Mouse (Mus musculus) hindbrain, embryonic 15.5 days (tissue): Measurements from ENCODE around the gene Gm11037. TPM values are rescaled to one million over a fixed set of nuclear protein-coding genes. Genes with fewer than 3 reads are reported as not detected.
A peak's percentile ranks its signal among the peaks of the same experiment; 100 is the strongest.

ENCODE experiments used
- ATAC-seq: fragments of 200-750 bp; cut with Nextera tagmentation; 2 replicates; pipeline ENCODE4 v1.8.0; 2017; ENCODE audit warnings: low read depth, moderate number of reproducible peaks, moderate TSS enrichment; ENCODE audit not compliant: low FRiP score
- H3K27ac ChIP-seq: fragments of 300-500 bp; sonication (generic); replicated peaks from 2 replicates; pipeline ENCODE4 v1.5.1; 2015; ENCODE audit warnings: mild to moderate bottlenecking, inconsistent platforms
- H3K27me3 ChIP-seq: fragments of 300-500 bp; sonication (generic); 2 replicates; pipeline ENCODE4 v1.6.1; 2015; ENCODE audit warnings: control low read depth, inconsistent platforms
- H3K36me3 ChIP-seq: fragments of 300-500 bp; sonication (generic); 2 replicates; pipeline ENCODE4 v1.6.1; 2015; ENCODE audit warnings: control low read depth, inconsistent platforms
- H3K4me1 ChIP-seq: fragments of 300-500 bp; sonication (generic); replicated peaks from 2 replicates; pipeline ENCODE4 v1.6.1; 2015; ENCODE audit warnings: control low read depth, inconsistent platforms
- H3K4me2 ChIP-seq: fragments of 300-500 bp; sonication (generic); 2 replicates; pipeline ENCODE4 v1.6.1; 2015; ENCODE audit warnings: moderate library complexity, mild to moderate bottlenecking, inconsistent platforms
- H3K4me3 ChIP-seq: fragments of 300-500 bp; sonication (generic); 2 replicates; pipeline ENCODE4 v1.5.1; 2015; ENCODE audit warnings: mild to moderate bottlenecking, inconsistent platforms
- H3K9ac ChIP-seq: fragments of 300-500 bp; sonication (generic); 2 replicates; pipeline ENCODE4 v1.6.1; 2015; ENCODE audit warnings: inconsistent platforms
- H3K9me3 ChIP-seq: fragments of 300-500 bp; sonication (generic); 2 replicates; pipeline ENCODE4 v1.6.1; 2016; ENCODE audit warnings: control low read depth, inconsistent platforms
- WGBS: fragments of 180-500 bp; shearing (Covaris S2); methylation state at CpG from one replicate; pipeline ENCODE4 v1.1.7; 2015; 5-methylcytosine and 5-hydroxymethylcytosine counted together
- polyA plus RNA-seq: library from polyadenylated mRNA; unstranded; fragments of >200 nt; fragmentation: Nextera tagmentation; extraction: Ambion mirVana; gene quantifications from 2 replicates; pipeline ENCODE4 v1.2.1, GENCODE M21; 2015

Gene Gm11037
- polyA plus RNA-seq, 1 experiment from 2014 or later: not detected

- WGBS: under 1% methylated on average over 54 of the region's 54 CpGs
- ATAC-seq: peak; percentile 97
Observed at GRCm38 (mm10) chr2:131159938-131160581, 26.8 kb downstream of the Gm11037 start, which contains the start of gene 1700037H04Rik. Gene 1700037H04Rik, minus strand, starts transcription at chr2:131160081.

GRCm38 (mm10) chr2:131160671-131161111 is 27.4 kb downstream of the Gm11037 start:
- Histone ChIP-seq H3K9me3 (no peaks in the 10 kb centered on the region), H3K27ac (peak overlapping the region; percentile 93), H3K36me3 (no peaks in the 10 kb centered on the region), H3K4me1 (peaks cover 30% of the 10 kb centered on the region), H3K27me3 (no peaks in the 10 kb centered on the region), H3K9ac (peak overlapping the region; percentile 56), H3K4me3 (peak overlapping the region; percentile 69), H3K4me2 (peak overlapping the region; percentile 76)
- no peak for ATAC-seq
- WGBS: 2% methylated on average over 17 of the region's 17 CpGs

More at GRCm38 (mm10) chr2:131159938-131160581, 26.8 kb downstream of the Gm11037 start, which contains the start of gene 1700037H04Rik:
- peak within 1 kb of the TSS; percentile 76 for H3K4me2 ChIP-seq
- peaks cover 30% of the 10 kb centered on the region for H3K4me1 ChIP-seq
- no peaks in the 10 kb centered on the region for H3K9me3 ChIP-seq
- peak within 1 kb of the TSS; percentile 74 for H3K9ac ChIP-seq
- H3K36me3 ChIP-seq: no peaks in the 10 kb centered on the region
- peak within 1 kb of the TSS; percentile 93 for H3K27ac ChIP-seq
- H3K4me3 ChIP-seq: peak within 1 kb of the TSS; percentile 69
- H3K27me3 ChIP-seq: no peaks in the 10 kb centered on the region

GRCm38 (mm10) chr2:131163924-131164323 is 30.6 kb downstream of the Gm11037 start:
- 73% methylated on average over 7 of the region's 7 CpGs for WGBS

GRCm38 (mm10) chr2:131166172-131166571 is 32.9 kb downstream of the Gm11037 start:
- WGBS: 95% methylated on average over 2 of the region's 2 CpGs
- Histone ChIP-seq H3K9ac (no peak overlapping the region), H3K9me3 (no peaks in the 10 kb centered on the region), H3K4me1 (peaks cover 2% of the 10 kb centered on the region; the same call in 1 of the 2 replicates), H3K36me3 (0 out of 2 replicates have a peak, but pooled peaks cover 2% of the 10 kb centered on the region), H3K4me2 (no peak overlapping the region), H3K4me3 (no peak overlapping the region), H3K27me3 (no peaks in the 10 kb centered on the region), H3K27ac (no peak overlapping the region)
- no peak for ATAC-seq

More at GRCm38 (mm10) chr2:131163924-131164323, 30.6 kb downstream of the Gm11037 start:
- Histone ChIP-seq H3K4me1 (peaks cover 12% of the 10 kb centered on the region), H3K36me3 (no peaks in the 10 kb centered on the region), H3K4me2 (no peak overlapping the region), H3K4me3 (no peak overlapping the region), H3K9ac (no peak overlapping the region), H3K27ac (no peak overlapping the region), H3K9me3 (no peaks in the 10 kb centered on the region), H3K27me3 (no peaks in the 10 kb centered on the region)
- no peak for ATAC-seq

GRCm38 (mm10) chr2:131167984-131168383 is 34.7 kb downstream of the Gm11037 start:
- H3K27me3 ChIP-seq: peaks cover 16% of the 10 kb centered on the region
- ATAC-seq: no peak

GRCm38 (mm10) chr2:131168914-131169313 is 35.6 kb downstream of the Gm11037 start:
- no peak overlapping the region for H3K4me2 ChIP-seq
- H3K9me3 ChIP-seq: no peaks in the 10 kb centered on the region
- no peak for ATAC-seq
- no peak overlapping the region for H3K27ac ChIP-seq
- no peak overlapping the region for H3K9ac ChIP-seq
- H3K4me1 ChIP-seq: peaks cover 12% of the 10 kb centered on the region
- peaks cover 20% of the 10 kb centered on the region for H3K27me3 ChIP-seq
- no peak overlapping the region for H3K4me3 ChIP-seq
- 79% methylated on average over 1 of the region's 1 CpGs for WGBS
- 0 out of 2 replicates have a peak, but pooled peaks cover 2% of the 10 kb centered on the region for H3K36me3 ChIP-seq

More at GRCm38 (mm10) chr2:131167984-131168383, 34.7 kb downstream of the Gm11037 start:
- no peak overlapping the region for H3K4me2 ChIP-seq
- 85% methylated on average over 6 of the region's 6 CpGs for WGBS
- 0 out of 2 replicates have a peak, but pooled peaks cover 6% of the 10 kb centered on the region for H3K4me1 ChIP-seq
- no peak overlapping the region for H3K27ac ChIP-seq
- H3K36me3 ChIP-seq: 0 out of 2 replicates have a peak, but pooled peaks cover 2% of the 10 kb centered on the region
- no peaks in the 10 kb centered on the region for H3K9me3 ChIP-seq
- H3K9ac ChIP-seq: no peak overlapping the region
- H3K4me3 ChIP-seq: no peak overlapping the region

- Histone ChIP-seq H3K4me1 (peaks cover 32% of the 10 kb centered on the region), H3K27me3 (peaks cover 20% of the 10 kb centered on the region), H3K36me3 (peaks cover 4% of the 10 kb centered on the region; the same call in 1 of the 2 replicates), H3K4me2 (no peak overlapping the region), H3K9ac (no peak overlapping the region), H3K27ac (no peak overlapping the region), H3K9me3 (no peaks in the 10 kb centered on the region), H3K4me3 (no peak overlapping the region)
- ATAC-seq: no peak
- 24% methylated on average over 9 of the region's 9 CpGs for WGBS
Observed at GRCm38 (mm10) chr2:131170936-131171335, 37.6 kb downstream of the Gm11037 start.

- 13% methylated on average over 38 of the region's 43 CpGs for WGBS
- no peak overlapping the region for H3K4me3 ChIP-seq
Observed at GRCm38 (mm10) chr2:131171401-131172104, 38.3 kb downstream of the Gm11037 start.

GRCm38 (mm10) chr2:131172322-131172721 is 39.0 kb downstream of the Gm11037 start:
- 45% methylated on average over 9 of the region's 9 CpGs for WGBS
- Histone ChIP-seq H3K36me3 (peaks cover 6% of the 10 kb centered on the region; the same call in 1 of the 2 replicates), H3K4me1 (peaks cover 45% of the 10 kb centered on the region), H3K4me3 (no peak overlapping the region), H3K27me3 (peaks cover 20% of the 10 kb centered on the region), H3K27ac (no peak overlapping the region), H3K9me3 (no peaks in the 10 kb centered on the region), H3K4me2 (no peak overlapping the region), H3K9ac (no peak overlapping the region)
- no peak for ATAC-seq

More at GRCm38 (mm10) chr2:131171401-131172104, 38.3 kb downstream of the Gm11037 start:
- Histone ChIP-seq H3K9me3 (no peaks in the 10 kb centered on the region), H3K9ac (no peak overlapping the region), H3K36me3 (peaks cover 6% of the 10 kb centered on the region; the same call in 1 of the 2 replicates), H3K4me1 (peaks cover 38% of the 10 kb centered on the region), H3K27me3 (peaks cover 20% of the 10 kb centered on the region), H3K4me2 (peak overlapping the region; percentile 40), H3K27ac (no peak overlapping the region)
- no peak for ATAC-seq

- peak overlapping the region; percentile 89 for H3K4me2 ChIP-seq
- H3K36me3 ChIP-seq: peaks cover 6% of the 10 kb centered on the region; the same call in 1 of the 2 replicates
- H3K4me1 ChIP-seq: peaks cover 63% of the 10 kb centered on the region
- 5% methylated on average over 11 of the region's 11 CpGs for WGBS
- ATAC-seq: peak; percentile 52
- H3K27me3 ChIP-seq: peaks cover 20% of the 10 kb centered on the region
- 0 out of 2 replicates have a peak overlapping the region, but pooled peaks have one; percentile 24 for H3K9ac ChIP-seq
- H3K4me3 ChIP-seq: peak overlapping the region; percentile 44
- no peak overlapping the region for H3K27ac ChIP-seq
- H3K9me3 ChIP-seq: no peaks in the 10 kb centered on the region
Observed at GRCm38 (mm10) chr2:131174700-131175099, 41.4 kb downstream of the Gm11037 start.

- WGBS: 76% methylated on average over 3 of the region's 3 CpGs
- H3K27me3 ChIP-seq: peaks cover 20% of the 10 kb centered on the region
- no peak overlapping the region for H3K4me3 ChIP-seq
- H3K4me1 ChIP-seq: peaks cover 63% of the 10 kb centered on the region
- H3K9me3 ChIP-seq: no peaks in the 10 kb centered on the region
- H3K36me3 ChIP-seq: peaks cover 5% of the 10 kb centered on the region; the same call in 1 of the 2 replicates
- 0 out of 2 replicates have a peak overlapping the region, but pooled peaks have one; percentile 9 for H3K27ac ChIP-seq
- 0 out of 2 replicates have a peak overlapping the region, but pooled peaks have one; percentile 89 for H3K4me2 ChIP-seq
- no peak for ATAC-seq
- H3K9ac ChIP-seq: no peak overlapping the region
Observed at GRCm38 (mm10) chr2:131175286-131175944, 42.1 kb downstream of the Gm11037 start.
